Mouse (Mus musculus) adrenal gland (tissue): ENCODE data around the gene Egfem1.

Source experiments
- intact Hi-C: fragments of 180-260 bp; cut with DNase I; formaldehyde crosslinking; loops from one replicate; pipeline ENCODE4 v1.15.1; 2025

Gene Egfem1

DNA sequence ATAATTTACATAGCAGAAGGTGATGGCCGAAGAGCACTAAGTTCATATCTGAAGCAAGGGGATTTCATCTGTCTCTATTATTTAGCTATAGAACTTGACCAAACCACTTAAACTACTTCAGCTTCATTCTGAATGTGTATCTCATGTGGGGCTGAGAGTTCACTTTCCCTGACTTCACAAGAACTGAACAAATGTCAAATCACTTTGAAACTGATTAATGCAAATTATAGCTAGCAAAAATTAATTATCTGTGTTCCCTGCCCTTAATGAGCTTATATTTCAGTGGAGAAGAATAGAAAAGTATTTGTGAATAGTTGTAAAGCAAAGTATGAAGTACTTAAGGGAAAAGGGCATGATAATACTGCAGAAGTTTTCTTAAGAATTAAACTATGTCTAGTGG, 481.3 kb downstream of the Egfem1 start:
- intact Hi-C loops, result no loop called here

DNA sequence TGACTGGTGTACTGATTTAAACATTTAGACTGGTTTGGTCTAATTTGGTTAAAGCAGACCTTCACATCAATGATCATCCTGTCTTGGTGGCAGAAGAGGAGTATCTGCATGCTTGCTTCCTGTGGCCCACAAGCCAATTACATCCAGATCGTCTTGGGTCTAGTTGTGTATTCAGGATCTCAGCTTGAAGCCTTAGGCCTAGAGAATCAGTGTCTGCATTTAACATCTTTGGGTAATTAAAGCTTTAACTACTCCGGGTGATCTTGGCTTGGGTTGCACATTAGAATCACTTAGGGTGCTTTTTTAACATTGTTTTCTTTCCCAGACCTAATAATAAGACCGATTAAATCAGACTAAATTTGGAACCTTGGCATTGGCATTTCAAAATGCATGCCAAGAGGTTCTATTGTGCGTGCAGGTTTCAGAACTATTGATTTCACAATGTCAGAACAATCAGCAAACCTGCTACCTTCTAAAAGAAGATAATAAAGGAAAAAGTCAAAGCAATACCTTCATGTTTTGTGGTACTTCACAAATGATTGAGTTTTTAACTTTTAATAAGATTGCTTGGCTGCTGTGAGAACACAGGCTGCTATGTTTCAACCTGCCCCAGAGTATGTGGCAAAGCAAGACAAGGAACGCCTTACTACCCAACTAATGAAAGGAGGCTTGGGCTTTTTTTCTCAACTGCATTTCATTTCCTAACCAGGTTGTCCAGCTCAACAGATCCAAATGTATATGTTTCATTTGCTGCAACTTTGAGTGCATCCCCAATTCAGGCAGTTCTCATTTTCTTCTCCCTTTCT, 496.4 kb downstream of the Egfem1 start:
- intact Hi-C loops, result no loop called here

DNA sequence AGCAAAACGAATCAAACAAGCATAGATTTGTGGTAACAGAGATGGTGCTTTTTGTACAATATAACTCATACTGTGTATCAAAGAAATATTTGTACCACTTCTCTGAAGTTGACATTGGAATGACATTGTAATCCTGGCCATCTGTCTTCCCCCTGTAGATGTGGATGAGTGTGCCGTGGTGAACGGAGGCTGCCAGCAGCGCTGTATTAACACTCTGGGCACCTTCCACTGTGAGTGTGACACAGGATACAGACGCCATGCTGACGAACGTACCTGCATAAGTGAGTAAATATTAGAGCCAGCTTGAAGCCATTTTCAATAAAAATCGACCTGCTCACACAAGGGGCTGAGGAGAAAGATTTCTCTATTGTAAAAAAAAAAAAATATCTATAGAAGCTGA, 500.9 kb downstream of the Egfem1 start:
- intact Hi-C loops, result no loop called here

DNA sequence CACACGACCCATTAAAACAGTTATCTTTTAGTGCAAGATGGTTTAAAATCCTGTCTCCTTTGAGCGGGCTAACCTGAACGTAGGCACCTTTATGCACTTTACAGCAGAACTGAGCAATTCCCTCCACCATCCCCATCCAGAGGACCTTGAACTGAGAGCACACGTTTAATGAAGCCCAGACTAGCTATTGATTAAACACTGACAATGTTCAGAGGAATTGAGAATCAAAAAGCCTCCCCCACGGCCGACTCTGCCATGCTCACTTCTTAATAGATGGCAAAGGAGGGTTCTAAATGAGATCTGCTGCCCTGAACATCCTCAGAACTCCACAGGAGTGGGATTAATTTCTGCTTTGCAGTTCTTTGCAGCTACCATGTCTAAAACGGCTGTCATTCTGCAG, 520.3 kb downstream of the Egfem1 start:
- intact Hi-C loops, result no loop called here

DNA sequence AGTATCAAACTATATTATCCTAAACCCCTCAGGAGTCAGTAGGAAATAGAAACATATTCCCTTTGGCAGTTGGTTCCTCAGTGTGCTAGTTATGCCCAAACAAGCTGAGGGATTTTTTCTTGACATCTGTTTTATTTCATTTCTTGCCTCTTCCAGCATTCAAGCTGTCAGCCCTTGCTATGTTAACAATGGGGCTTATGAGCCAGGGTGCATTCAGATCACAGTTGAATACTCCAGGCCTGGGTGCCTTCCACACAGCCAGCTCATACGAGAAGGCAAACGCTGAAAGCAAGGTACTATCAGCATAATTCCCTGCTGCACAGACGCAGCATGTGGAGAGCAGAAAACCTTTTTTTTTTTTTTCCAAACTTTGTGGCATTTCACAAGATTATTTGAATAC, 526.9 kb downstream of the Egfem1 start:
- intact Hi-C loops, result no loop called here

DNA sequence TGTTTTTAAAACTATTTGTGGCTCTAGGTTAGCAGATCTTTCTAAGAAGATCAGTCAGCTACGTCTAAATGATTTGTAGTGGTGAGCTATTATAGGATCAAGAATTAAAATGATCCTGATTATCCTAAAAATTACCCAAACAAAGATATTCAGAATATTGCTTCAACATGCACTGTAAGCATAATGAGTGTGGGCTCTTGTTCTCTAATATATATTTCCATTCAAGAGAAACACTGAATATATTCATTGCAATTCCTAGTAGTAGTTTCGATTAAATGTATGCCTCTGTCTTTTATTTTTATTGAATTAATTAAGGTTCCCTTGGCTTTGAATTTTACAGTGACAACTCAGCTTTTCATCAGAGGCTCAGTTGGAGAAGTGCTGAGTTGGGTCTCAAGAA, 527.4 kb downstream of the Egfem1 start:
- intact Hi-C loops, result no loop called here

DNA sequence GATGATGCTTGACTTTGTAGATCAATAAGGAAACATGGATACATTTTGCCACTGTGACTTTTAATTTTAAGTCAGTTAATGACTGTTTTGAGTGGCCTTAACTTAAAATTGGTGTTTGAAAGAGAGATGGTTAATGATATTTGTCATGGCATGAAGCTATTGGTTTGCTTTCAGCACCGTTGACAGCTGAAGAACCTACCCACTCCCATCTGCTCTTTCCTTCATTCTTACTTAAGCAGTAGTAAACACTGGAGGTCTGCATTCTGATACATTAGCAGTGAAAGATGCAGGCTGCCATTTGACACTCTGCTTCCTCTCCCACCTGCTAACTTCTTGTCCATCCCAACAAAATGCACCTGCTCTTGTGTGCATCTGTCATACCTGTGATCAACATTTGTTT, 537.8 kb downstream of the Egfem1 start:
- intact Hi-C loops, result no loop called here

DNA sequence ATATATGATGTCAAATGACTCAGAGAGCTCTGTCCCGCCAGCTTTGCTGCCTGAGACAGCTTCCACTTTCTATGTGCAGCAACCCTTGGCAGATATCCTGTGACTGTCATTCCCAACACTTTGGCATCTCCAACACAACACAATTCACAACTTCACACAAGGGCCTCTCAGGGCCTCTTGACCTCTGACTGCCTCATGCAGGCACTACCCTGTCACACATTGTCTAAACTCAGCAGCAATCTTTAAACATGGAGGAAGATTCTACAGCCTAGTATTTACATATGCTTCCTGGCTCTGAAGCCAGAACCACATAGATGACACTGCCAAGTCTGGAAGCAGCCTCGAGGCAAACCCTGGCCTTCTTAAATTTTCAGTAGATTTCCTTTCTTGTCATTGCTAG, 558.0 kb downstream of the Egfem1 start:
- intact Hi-C loops, result no loop called here

DNA sequence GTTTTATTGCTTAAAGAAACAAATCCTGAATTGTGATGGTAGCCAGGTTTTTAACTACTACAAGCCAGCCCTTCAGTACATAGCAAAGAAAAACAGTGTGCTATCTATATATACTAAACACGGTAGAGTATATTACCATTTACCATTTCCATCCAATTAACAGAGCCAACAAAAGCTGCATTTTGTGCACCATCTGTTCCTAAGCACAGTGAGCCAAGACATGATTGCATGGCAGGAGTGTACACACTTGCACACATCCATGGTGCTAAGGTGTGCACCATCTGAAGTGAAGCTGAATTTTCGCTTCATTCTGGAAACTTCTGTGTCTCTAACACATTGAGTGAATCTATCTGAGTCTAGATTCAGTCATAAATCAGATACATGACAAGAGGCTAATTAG, 585.0 kb downstream of the Egfem1 start:
- intact Hi-C loops, result no loop called here

DNA sequence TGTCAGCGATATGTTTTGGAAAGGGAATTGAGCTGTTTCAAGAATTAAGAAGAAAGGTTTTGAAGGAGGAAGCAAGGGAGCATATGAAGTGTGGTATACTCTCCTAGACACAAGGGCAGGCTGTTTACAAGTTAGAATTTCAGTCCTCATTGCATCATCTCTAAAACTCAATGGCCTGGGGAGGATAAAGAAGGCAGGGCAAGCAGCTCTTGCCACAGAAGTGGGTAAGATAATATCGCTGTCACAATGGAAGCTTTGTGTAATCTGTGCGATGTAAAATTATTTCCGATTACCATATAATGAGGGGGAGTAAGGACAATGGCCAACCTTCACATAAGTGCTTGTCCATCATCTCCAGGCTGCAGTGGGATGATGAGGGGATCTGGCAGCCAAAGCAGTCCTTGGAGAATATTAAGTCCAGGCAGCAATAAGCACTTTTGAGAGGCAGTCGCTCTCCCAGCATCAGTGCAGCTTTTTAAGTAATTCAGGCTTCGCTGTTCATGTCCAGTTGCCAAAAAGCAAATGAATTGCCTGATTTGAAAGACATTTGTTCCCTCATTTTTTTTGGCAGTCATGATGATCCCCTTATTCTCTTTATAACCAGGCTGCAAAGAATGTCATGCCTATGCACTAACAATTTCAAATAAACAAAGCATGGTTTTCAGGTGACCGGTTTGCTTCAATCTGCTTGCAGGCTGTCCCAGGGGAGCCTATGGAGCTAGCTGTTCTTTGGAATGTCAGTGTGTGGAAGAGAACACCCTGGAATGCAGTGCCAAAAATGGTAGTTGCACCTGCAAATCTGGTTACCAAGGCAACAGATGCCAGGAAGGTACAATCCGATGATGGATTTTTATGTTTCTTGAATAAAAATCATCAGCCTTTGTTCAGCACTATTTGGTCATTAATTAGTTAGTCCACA, 607.8 kb downstream of the Egfem1 start:
- intact Hi-C loops, result no loop called here

DNA sequence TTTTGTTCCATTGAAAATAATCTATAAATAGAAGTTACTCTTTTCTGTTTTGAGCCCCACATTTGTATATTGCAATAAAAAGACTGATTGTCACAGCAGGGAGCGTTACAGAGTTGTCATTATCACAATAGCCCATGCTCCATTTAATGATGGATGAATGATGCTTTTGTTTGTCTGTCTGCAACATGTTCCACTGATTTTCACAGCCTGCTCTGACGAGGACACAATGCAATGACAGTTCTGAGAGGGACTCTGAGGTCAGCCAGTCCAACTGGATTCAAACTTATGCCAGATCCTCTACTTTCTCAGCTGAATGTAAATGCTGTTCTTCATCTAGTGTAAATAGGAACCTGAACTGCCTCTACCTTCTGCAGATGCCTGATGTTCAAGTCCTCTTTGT, 619.3 kb downstream of the Egfem1 start:
- intact Hi-C loops, result loop anchor here (10.0 kb wide), 1 partner anchor 336 kb away; no protein-coding TSS in a partner anchor

DNA sequence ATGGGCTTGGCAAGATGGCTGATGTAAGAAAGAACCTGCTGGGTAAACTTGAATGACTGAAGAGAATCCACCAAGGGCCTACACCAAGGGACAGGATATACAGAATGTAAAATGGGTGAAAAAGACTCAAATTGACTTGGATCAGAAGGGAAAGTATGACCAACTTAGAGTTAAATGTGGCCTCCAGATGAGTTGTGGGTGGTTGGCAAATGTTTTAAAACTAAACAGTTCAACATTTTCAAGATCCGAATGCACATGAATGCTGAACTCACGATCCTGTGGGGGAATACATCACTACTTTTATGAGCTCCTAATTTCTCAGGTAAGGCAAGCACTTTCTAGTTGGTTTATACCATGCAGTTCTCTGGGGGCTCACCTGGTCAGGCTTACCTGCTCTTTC, 625.0 kb downstream of the Egfem1 start:
- intact Hi-C loops, result loop anchor here (10.0 kb wide), 1 partner anchor 342 kb away; no protein-coding TSS in a partner anchor

DNA sequence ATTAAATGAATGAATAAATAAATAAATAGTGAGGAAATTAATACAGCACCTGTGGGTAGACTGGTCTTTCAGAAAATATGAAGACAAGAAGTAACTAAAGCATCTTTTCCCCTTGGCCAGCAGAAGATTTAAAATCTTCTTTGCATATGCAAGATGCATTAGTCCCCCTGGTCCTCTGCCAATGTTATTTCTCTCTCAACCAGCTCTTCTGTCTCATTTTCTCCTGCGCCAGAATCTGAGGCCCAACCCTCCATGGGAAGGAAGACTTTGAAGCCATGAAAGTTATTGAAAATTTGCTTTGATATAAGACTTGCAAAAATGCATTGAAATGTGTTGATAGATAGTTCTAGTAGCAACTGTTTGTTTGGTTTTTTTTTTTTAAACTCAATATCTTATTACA, 625.6 kb downstream of the Egfem1 start:
- intact Hi-C loops, result loop anchor here (10.0 kb wide), 1 partner anchor 343 kb away; no protein-coding TSS in a partner anchor

DNA sequence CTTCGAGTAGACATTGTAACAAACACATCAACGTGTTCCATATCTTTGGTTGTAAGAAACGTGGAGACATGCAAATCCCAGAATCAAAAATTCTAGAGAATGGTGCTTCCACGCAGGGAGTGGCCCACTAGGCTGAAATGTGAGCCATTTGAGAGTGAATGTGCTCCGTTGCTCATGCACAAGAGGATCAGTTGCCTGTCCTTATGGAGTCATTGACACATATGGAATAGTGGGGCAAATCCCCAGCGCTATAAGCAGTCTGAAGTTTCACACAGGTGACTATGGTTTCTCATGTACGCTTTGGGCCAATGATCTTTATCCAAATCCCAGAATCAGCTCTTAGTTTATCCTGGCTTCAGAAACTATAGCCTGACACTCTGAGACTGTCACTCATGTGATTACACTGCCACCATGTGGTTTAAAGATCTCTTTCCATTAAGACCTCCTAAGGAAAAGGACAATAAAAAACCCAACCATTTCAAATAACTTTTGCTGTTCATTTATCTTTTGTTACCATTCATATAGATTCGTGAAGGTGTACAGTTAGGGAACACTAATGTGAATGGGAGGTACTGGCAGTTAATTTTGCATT, 644.6 kb downstream of the Egfem1 start:
- intact Hi-C loops, result loop anchor here (5.0 kb wide), 2 partner anchors 354 to 689 kb away; no protein-coding TSS in a partner anchor

DNA sequence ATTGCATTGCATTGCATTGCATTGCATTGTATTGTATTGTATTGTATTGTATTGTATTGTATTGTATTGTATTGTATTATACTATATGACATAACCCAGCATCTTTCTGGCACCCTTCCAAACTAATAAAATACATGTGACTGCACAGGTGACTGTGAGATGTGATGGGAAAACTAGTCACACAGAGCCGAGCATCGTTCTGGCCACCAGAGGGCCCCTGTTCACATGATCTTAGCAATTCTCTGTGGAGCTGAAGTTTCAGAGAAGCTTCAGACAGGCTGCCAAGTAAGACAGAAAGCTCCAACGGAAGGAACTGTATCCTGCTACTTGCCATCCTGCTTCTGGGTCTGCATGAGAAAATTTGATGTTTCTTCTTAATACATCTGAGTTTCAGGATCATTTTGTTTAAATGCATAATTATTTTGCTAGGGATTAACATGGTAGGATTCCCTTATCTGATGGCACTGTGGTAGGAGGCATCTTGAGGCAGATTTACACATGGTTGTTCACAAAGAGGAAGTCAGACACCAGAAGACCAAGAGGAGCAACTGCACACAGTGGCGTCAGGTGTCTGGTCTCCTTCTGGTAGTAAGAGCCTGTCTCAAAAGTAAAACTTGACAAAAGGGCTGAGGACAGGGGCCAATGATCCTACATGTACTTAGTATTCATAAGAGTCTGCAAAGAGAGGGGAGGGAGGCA, 648.4 kb downstream of the Egfem1 start:
- intact Hi-C loops, result no loop called here

DNA sequence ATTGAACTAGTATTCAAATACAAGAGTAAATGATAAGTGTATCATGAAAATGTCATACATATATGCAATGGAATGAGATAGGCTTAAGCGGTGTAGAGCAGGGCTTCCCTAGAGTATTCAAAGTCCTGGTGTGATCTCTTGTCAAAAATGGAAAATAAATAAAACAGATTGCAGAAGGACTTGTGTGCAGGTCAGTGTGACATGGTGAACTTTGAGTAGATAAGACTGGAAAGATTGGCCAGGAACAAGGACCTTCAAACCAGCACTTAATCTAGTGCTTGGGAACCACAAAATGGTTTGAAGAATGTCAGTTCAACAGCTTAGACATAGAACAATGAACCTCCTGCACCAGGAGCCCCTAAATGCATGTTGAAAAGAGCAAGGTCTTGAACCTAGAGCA, 649.7 kb downstream of the Egfem1 start:
- intact Hi-C loops, result no loop called here

DNA sequence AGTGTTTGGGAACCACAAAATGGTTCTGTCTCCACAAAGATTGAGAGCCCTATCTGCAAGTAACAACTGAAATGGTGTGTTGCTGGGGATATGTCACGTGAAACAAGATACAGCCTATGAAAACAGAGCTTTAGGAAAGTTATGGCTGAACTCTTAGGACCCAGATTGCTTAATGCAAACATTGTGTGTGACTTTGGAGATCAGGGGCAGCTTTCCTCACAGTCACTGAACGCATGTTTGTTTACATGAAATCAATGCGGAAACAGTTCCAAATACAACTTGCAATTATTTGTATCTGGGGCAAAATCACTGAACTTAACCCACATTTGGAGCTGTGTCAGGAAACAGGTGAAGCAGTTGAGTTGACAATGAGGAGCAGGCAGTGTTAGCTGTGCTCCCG, 650.8 kb downstream of the Egfem1 start:
- intact Hi-C loops, result no loop called here

DNA sequence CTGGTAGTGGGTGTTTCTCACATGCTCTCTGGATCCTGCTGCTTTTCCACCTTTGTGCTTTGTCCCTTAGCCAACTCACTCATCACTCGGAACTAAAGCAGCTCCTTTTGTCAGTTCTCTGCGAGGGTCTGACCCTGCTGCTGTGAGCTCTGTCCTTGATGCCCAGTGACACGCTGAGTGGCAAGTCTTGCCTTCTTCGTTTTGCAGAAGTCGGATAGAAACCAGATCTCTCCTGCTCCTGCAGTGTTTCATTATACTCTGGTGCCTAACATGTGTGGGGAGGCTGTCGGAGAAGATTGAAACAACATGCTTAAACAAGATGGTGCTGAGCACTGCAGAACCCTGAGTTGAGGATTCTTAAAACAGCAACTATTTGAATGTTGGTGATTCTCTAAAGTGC, 652.4 kb downstream of the Egfem1 start:
- intact Hi-C loops, result no loop called here

DNA sequence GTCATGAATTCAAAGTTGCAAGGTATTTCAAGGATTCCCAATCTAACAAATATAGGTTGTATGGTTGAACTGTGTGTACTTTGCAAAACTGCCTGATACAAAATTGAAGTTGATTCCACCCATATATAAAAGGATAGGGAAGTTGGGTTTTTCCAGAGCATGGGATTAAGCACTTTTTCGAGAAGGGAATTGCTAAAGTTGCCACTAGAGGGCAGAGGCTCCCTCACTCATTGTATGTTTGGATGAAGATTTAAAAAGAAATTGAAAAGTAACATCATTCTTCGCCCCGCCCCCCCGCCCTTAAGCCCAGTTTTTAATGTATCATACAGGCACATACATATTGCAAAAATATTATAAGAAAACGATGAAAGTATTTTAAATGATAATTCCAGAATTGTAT, 657.5 kb downstream of the Egfem1 start:
- intact Hi-C loops, result no loop called here
